In genomic region chr17:28485977-28486400, GRCm38 (mm10) we compare ENCODE assay signal across 8 mouse cellular contexts. TPM values are rescaled to one million over a fixed set of nuclear protein-coding genes. Genes with fewer than 3 reads are reported as not detected.
DNase-seq lines count a peak whose midpoint lies in the region; ATAC-seq lines count a peak whose summit lies in the region.

No protein-coding gene starts in this region.

- no peaks in the 10 kb centered on the region for H3K9me3 ChIP-seq in heart, embryonic 14.5 days (ENCODE audit: control insufficient read depth, low read length)
- no peaks in the 10 kb centered on the region for H3K9me3 ChIP-seq in liver, embryonic 11.5 days (ENCODE audit: control insufficient read depth, low read length)

- peaks cover 0 to 4% of the 10 kb centered on the region in 2 experiments; a peak in 2 of 4 replicates for H3K4me1 ChIP-seq in heart, embryonic 14.5 days (ENCODE audit: control insufficient read depth in 2 of 2, insufficient read depth in 2 of 2, low read length in 2 of 2)
- peaks cover 12% of the 10 kb centered on the region; the same call in 1 of the 2 replicates for H3K4me1 ChIP-seq in liver, embryonic 11.5 days (replicated peaks; ENCODE audit: control insufficient read depth, insufficient read depth, low read length)

- no peaks in the 10 kb centered on the region for H3K27me3 ChIP-seq in heart, embryonic 14.5 days (ENCODE audit: control insufficient read depth, insufficient read depth, low read length)
- H3K27me3 ChIP-seq in liver, embryonic 11.5 days (replicated peaks; ENCODE audit: control insufficient read depth, insufficient read depth, low read length) = no peaks in the 10 kb centered on the region
- peaks cover 2% of the 10 kb centered on the region; the same call in 1 of the 2 replicates for H3K27me3 ChIP-seq in splenic B cell, adult 2 months (ENCODE audit: control insufficient read depth, insufficient read depth, low read length, poor library complexity, severe bottlenecking)

- peak overlapping the region; percentile 89 for H3K4me2 ChIP-seq in heart, embryonic 14.5 days (ENCODE audit: low read length)
- H3K4me2 ChIP-seq in liver, embryonic 11.5 days = peak overlapping the region; percentile 87

- ATAC-seq in heart, embryonic 14.5 days (ENCODE audit: insufficient number of reproducible peaks, insufficient read depth, low FRiP score, low read depth) = peak; percentile 99
- peak; percentile 99 for ATAC-seq in liver, embryonic 11.5 days (replicated peaks; ENCODE audit: low FRiP score)

- H3K4me3 ChIP-seq in heart, embryonic 14.5 days (ENCODE audit: control insufficient read depth in 1 of 2, insufficient read depth in 1 of 2, low read depth in 1 of 2, low read length in 2 of 2) = peak overlapping the region; percentile 81 to 92
- peak overlapping the region; percentile 92 for H3K4me3 ChIP-seq in liver, embryonic 11.5 days (ENCODE audit: low read depth, low read length)

- peak overlapping the region; percentile 51 to 75; a peak in 3 of 4 replicates for H3K27ac ChIP-seq in heart, embryonic 14.5 days (replicated peaks in 1 of 2; ENCODE audit: control insufficient read depth in 1 of 2, insufficient read depth in 1 of 2, low read depth in 2 of 2, low read length in 2 of 2)
- H3K27ac ChIP-seq in liver, embryonic 11.5 days (ENCODE audit: low read depth, low read length) = peak overlapping the region; percentile 72

- no peaks in the 10 kb centered on the region for H3K36me3 ChIP-seq in heart, embryonic 14.5 days (ENCODE audit: control insufficient read depth, insufficient read depth, low read length)
- no peaks in the 10 kb centered on the region for H3K36me3 ChIP-seq in liver, embryonic 11.5 days (ENCODE audit: control insufficient read depth, insufficient read depth, low read length)
- H3K36me3 ChIP-seq in splenic B cell, adult 2 months (ENCODE audit: control insufficient read depth, insufficient read depth, low read length, poor library complexity, severe bottlenecking) = no peaks in the 10 kb centered on the region

- 1% methylated on average over 47 of the region's 58 CpGs for WGBS in heart, embryonic 14.5 days
- WGBS in liver, embryonic 11.5 days = 0% methylated on average over 43 of the region's 58 CpGs

- DNase-seq in CD8-positive naive resting alpha-beta T cell, adult 2 months (ENCODE audit: low read depth in 2 of 2, low spot score in 2 of 2) = peak; percentile 85 to 90
- DNase-seq in c-Kit-negative CD71-positive TER-119-positive erythroid progenitor cells, embryonic 14.5 days (ENCODE audit: low read depth, low spot score) = peak; percentile 71
- peak; percentile 82 for DNase-seq in fibroblast of lung, adult 2 months (ENCODE audit: low read depth)
- peak; percentile 99 for DNase-seq in kidney, postnatal 10 days
- peak; percentile 98 for DNase-seq in liver, embryonic 11.5 days (ENCODE audit: low spot score)
- DNase-seq in naive thymus-derived CD4-positive, alpha-beta T cell, adult 2 months (ENCODE audit: low read depth) = peak; percentile 93
- peak; percentile 97 for DNase-seq in splenic B cell, adult 2 months (ENCODE audit: low read depth, low spot score)

- H3K9ac ChIP-seq in heart, embryonic 14.5 days (ENCODE audit: low read length) = peak overlapping the region; percentile 85
- H3K9ac ChIP-seq in liver, embryonic 11.5 days (ENCODE audit: low read depth, low read length) = peak overlapping the region; percentile 83

RNA-seq across cellular contexts. Expression of gene Fkbp5, which starts 31.3 kb away (rescaled TPM):
- polyA plus RNA-seq in heart, embryonic 14.5 days (2014; fragmentation: Nextera tagmentation; extraction: Ambion mirVana) = 4.3 and 5.0 TPM in 2 replicates
- 8.8 and 10.1 TPM in 2 replicates for polyA plus RNA-seq in liver, embryonic 11.5 days (2014; fragmentation: Nextera tagmentation; extraction: Ambion mirVana)

RNA-seq across cellular contexts. Expression of gene Armc12, which starts 44.6 kb away (rescaled TPM):
- not detected in 2 replicates for polyA plus RNA-seq in heart, embryonic 14.5 days (2014; fragmentation: Nextera tagmentation; extraction: Ambion mirVana)
- polyA plus RNA-seq in liver, embryonic 11.5 days (2014; fragmentation: Nextera tagmentation; extraction: Ambion mirVana) = not detected in 2 replicates

Comparison
In these comparisons a context has a peak if more than half of its experiments do, and no peak if none do; other contexts are left out.
1. Peak in every context shown above with its lines: DNase-seq, ATAC-seq, H3K4me3 ChIP-seq and H3K27ac ChIP-seq.